Mouse (Mus musculus): ENCODE measurements around the gene Uqcc2.

The Uqcc2 gene

DNA sequence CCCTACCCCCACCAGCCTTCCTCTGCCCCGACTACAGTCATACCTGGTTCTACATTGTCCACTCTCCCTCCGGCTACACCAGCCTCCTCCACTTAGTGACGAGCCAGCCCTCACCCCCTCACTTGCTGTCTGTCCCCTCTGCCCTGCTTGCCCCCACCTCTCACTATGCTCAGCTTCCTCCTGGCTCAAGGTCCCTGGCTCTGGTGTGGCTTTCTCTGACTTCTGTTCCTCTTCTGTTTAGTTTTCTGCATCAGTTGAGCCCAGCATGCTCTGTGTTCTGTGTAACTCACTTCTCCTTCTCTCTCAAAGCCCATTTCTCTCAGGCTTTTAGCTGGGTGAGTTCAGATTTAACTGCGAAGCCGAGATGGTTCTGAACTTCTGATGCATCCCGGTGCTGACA lies 59.5 kb downstream of the Uqcc2 start:
- DNase-seq: no peak

DNA sequence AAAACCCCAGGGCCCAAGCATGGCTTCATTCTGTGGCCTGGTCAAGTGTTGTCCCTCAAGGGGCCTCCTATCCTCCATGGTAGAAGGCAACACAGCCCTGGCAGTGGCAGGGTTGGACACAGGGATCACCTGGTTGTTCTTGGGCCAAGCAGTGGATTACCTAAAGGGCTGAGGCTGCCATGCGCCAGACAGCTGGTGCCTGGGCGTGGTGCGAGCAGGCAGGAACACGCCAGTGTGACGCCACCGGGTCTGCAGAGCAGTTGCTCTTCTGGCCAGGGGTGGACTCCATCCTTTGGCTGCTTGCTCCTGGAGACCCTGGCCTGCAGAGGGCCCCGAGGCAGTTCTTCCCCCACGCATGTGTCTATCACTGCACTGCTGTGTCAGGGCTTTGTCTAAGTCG lies 59.9 kb downstream of the Uqcc2 start:
- no peak for DNase-seq

DNA sequence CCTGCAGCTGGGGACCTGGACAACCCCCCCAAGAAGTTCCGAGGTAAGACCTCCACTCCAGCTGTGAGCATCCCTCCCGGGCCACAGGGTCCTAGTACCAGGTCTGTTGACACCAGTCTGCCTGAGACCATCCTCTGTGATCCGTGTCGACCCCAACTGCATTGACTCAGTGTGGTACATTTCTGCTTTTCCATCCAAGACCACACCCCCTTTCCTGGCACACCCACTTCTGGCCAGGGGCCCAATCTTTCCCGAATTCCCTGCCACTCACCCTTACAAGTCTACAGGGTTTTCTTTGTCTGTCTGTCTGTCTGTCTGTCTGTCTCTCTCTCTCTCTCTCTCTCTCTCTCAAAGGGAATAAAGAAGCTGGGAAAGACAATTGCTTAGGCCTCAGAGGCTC lies 60.6 kb downstream of the Uqcc2 start:
- DNase-seq: no peak
